Comparison of ENCODE assay signal across 8 mouse cellular contexts in the genomic region with DNA sequence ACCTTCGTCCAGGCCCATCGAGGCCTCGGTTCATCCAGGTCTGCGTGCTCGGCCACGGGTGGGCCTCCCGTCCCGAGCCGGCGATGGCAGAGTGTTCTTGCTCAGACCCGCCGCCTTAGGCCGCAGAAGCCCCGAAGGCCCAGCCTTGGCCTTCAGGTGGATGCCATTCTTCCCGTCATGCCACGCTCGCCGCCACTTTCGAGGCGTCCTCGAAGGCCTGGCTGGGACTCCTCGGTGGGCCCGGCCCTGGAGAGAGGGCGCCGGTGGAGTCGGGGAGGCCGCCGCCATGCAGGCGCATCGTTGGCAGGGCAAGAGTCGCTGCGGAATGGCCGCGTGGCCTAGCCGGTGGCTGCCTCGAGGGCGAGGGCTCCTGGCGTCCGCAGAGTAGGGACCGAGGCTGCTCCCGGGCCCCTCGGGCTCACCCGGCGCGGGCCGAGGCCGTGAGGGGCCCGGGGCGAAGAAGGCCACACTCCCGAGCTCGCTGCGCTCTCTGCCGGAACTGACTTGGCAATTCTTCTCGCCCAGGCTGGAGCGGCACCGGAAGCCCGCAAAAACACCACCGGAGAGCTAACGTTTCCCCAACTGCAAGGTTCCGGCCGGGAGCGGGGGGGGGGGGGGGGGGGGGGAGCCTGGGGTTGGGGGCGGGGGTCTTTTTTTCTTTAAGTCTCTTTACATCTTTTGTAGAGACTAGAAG. TPM values are rescaled to one million over a fixed set of nuclear protein-coding genes. Genes with fewer than 3 reads are reported as not detected.
A peak's percentile ranks its signal among the peaks of the same experiment; 100 is the strongest.
DNase-seq lines count a peak whose midpoint lies in the region; ATAC-seq lines count a peak whose summit lies in the region.
"Not testable (repeated sequence)": the region's sequence is repeated elsewhere in the genome, so short reads cannot be mapped to it uniquely, and the experiment has no call there.

No protein-coding gene starts in this region.

- DNase-seq in R1 (ENCODE audit: low read depth, low spot score), result peak; percentile 83
- DNase-seq in cerebellum, postnatal 36 days, result peak; percentile 75 to 77
- DNase-seq in gastrocnemius, adult 8-10 months (ENCODE audit: low spot score in 2 of 2), result peak; percentile 58 to 68
- DNase-seq in induced T-regulatory cell, adult 2 months (ENCODE audit: low read depth), result peak; percentile 83
- DNase-seq in left cerebral cortex, postnatal 10 days (ENCODE audit: extremely low spot score in 1 of 2, low spot score in 2 of 2), result peak; percentile 73 to 86
- DNase-seq in right cerebral cortex, postnatal 10 days (ENCODE audit: low spot score in 2 of 2), result peak; percentile 86 to 88
- peak; percentile 79 for DNase-seq in urinary bladder, postnatal 14 days (ENCODE audit: low spot score)

- intact Hi-C loops in left cerebral cortex, postnatal 10 days (cut with DNase I), result not testable (repeated sequence)

- ATAC-seq in megakaryocyte progenitor cell, adult 5-6 weeks (replicated peaks; ENCODE audit: poor library complexity), result peak; percentile 99

RNA-seq across cellular contexts. Expression of a gene that starts 28.1 kb away (rescaled TPM):
- 1 to 10 TPM; 3.0 to 6.0 (median 3.5) TPM for total RNA-seq in gastrocnemius, adult 8-10 months (2022)
- 100 to 1,000 TPM; 269 to 284 TPM for total RNA-seq in left cerebral cortex, postnatal 10 days (2021)
- 0.05 and 0.39 TPM in 2 replicates for total RNA-seq in megakaryocyte progenitor cell, adult 5-6 weeks (2015)
- 0.24 and 2.6 TPM in 2 replicates for total RNA-seq in megakaryocyte progenitor cell, adult 5-6 weeks (2017)

Comparison
In these comparisons a context has a peak if more than half of its experiments do, and no peak if none do; other contexts are left out.
1. Peak in every context shown above with its lines: DNase-seq and ATAC-seq.
2. RNA of a gene that starts 28.1 kb away (total RNA-seq): 269 to 284 TPM in left cerebral cortex, postnatal 10 days; 3.0 to 6.0 TPM in gastrocnemius, adult 8-10 months and 0.05 to 2.6 TPM in megakaryocyte progenitor cell, adult 5-6 weeks; every median in the first group is over 10 times any median in the second.